Mouse (Mus musculus) heart, postnatal 0 days (tissue): ENCODE results near the gene Alpk1. TPM values are rescaled to one million over a fixed set of nuclear protein-coding genes. Genes with fewer than 3 reads are reported as not detected.

ENCODE experiments used
- ATAC-seq: fragments of 200-750 bp; cut with Nextera tagmentation; 2 replicates; pipeline ENCODE4 v1.8.0; 2017; ENCODE audit warnings: low read depth, moderate number of reproducible peaks, moderate library complexity; ENCODE audit not compliant: insufficient read depth
- DNase-seq: peaks from one replicate; pipeline ENCODE4 v3.0.0-alpha.2; 2016; ENCODE audit warnings: low spot score
- H3K27ac ChIP-seq: fragments of 300-500 bp; sonication (generic); 2 replicates; pipeline ENCODE4 v1.5.1; 2014; ENCODE audit warnings: low read depth, mild to moderate bottlenecking
- H3K27me3 ChIP-seq: fragments of 300-500 bp; sonication (generic); 2 replicates; pipeline ENCODE4 v1.6.1; 2014; ENCODE audit warnings: low read length, mixed read lengths; ENCODE audit not compliant: control insufficient read depth, insufficient read depth
- H3K36me3 ChIP-seq: fragments of 300-500 bp; sonication (generic); replicated peaks from 2 replicates; pipeline ENCODE4 v1.6.1; 2014; ENCODE audit warnings: low read length, mixed read lengths; ENCODE audit not compliant: control insufficient read depth, insufficient read depth
- H3K4me1 ChIP-seq: fragments of 300-500 bp; sonication (generic); 2 replicates; pipeline ENCODE4 v1.6.1; 2014; ENCODE audit warnings: antibody characterized with exemption; ENCODE audit not compliant: control insufficient read depth, insufficient read depth
- H3K4me2 ChIP-seq: fragments of 300-500 bp; sonication (generic); 2 replicates; pipeline ENCODE4 v1.6.1; 2014; ENCODE audit warnings: low read depth, mild to moderate bottlenecking, low read length, moderate library complexity
- H3K4me3 ChIP-seq: fragments of 300-500 bp; sonication (generic); 2 replicates; pipeline ENCODE4 v1.5.1; 2014; ENCODE audit warnings: low read depth, low read length
- H3K9ac ChIP-seq: fragments of 300-500 bp; sonication (generic); replicated peaks from 2 replicates; pipeline ENCODE4 v1.6.1; 2014; ENCODE audit warnings: low read depth, low read length, mixed read lengths
- H3K9me3 ChIP-seq: fragments of 300-500 bp; sonication (generic); replicated peaks from 2 replicates; pipeline ENCODE4 v1.6.1; 2016; ENCODE audit warnings: low read length; ENCODE audit not compliant: control insufficient read depth
- CTCF ChIP-seq: IDR thresholded peaks from 2 replicates; pipeline ENCODE4 v1.5.1; 2016; ENCODE audit warnings: antibody characterized with exemption, control low read depth, low read depth
- EP300 ChIP-seq: IDR thresholded peaks from 2 replicates; pipeline ENCODE4 v1.6.1; 2016; ENCODE audit warnings: antibody characterized with exemption, low read depth
- WGBS: fragments of 180-500 bp; shearing (Covaris S2); extraction: QIAGEN DNeasy Blood & Tissue Kit; methylation state at CpG from one replicate; pipeline ENCODE4 v1.1.7; 2014; 5-methylcytosine and 5-hydroxymethylcytosine counted together
- polyA plus RNA-seq: library from polyadenylated mRNA; unstranded; fragments of >200 nt; fragmentation: Nextera tagmentation; extraction: Ambion mirVana; gene quantifications from 2 replicates; pipeline ENCODE4 v1.2.1, GENCODE M21; 2015
- total RNA-seq: library from RNA; depleted of rRNA; stranded (reverse); fragments of >200 nt; gene quantifications from 2 replicates; pipeline ENCODE4 v1.2.3, GENCODE M21; 2014; ENCODE audit warnings: low replicate concordance; rRNA removed

Gene Alpk1
- total and polyA plus RNA-seq, 2 experiments from 2014 or later: 0.55 to 1.2 TPM

- H3K36me3 ChIP-seq: no peaks in the 10 kb centered on the region
- H3K9ac ChIP-seq: no peak overlapping the region
- H3K4me2 ChIP-seq: no peak overlapping the region
- H3K9me3 ChIP-seq: no peaks in the 10 kb centered on the region
- peaks cover 90% of the 10 kb centered on the region for H3K27me3 ChIP-seq
- H3K4me1 ChIP-seq: peaks cover 2% of the 10 kb centered on the region; the same call in 1 of the 2 replicates
- TF ChIP-seq CTCF: no peak
- DNase-seq (no peak), ATAC-seq (no peak)
- H3K4me3 ChIP-seq: no peak overlapping the region; the same call in 1 of the 2 replicates
- 5% methylated on average over 9 of the region's 9 CpGs for WGBS
- no peak overlapping the region for H3K27ac ChIP-seq
These were observed 152.4 kb downstream of the Alpk1 start for GRCm38 (mm10) chr3:127627956-127628310.

- DNase-seq: no peak
- no peaks in the 10 kb centered on the region for H3K4me1 ChIP-seq
- no peaks in the 10 kb centered on the region for H3K9me3 ChIP-seq
- H3K4me3 ChIP-seq: peak overlapping the region; percentile 9; the same call in 1 of the 2 replicates
- TF ChIP-seq CTCF: no peak
- no peak for TF ChIP-seq EP300
- WGBS: 3% methylated on average over 28 of the region's 28 CpGs
- peaks cover 86% of the 10 kb centered on the region for H3K27me3 ChIP-seq
- H3K36me3 ChIP-seq: no peaks in the 10 kb centered on the region
- no peak for ATAC-seq
- H3K27ac ChIP-seq: no peak overlapping the region
- H3K4me2 ChIP-seq: no peak overlapping the region
- H3K9ac ChIP-seq: no peak overlapping the region
These were observed 153.0 kb downstream of the Alpk1 start for GRCm38 (mm10) chr3:127627151-127627955.

- Histone ChIP-seq H3K4me1 (no peaks in the 10 kb centered on the region), H3K36me3 (no peaks in the 10 kb centered on the region), H3K4me2 (no peak overlapping the region), H3K9me3 (no peaks in the 10 kb centered on the region), H3K9ac (no peak overlapping the region), H3K4me3 (no peak overlapping the region), H3K27ac (no peak overlapping the region), H3K27me3 (peaks cover 81% of the 10 kb centered on the region)
- 12% methylated on average over 3 of the region's 3 CpGs for whole genome bisulfite sequencing
- DNase-seq (no peak), ATAC-seq (no peak)
- TF ChIP-seq CTCF (no peak), EP300 (no peak)
These were observed 153.8 kb downstream of the Alpk1 start for GRCm38 (mm10) chr3:127626524-127626923.

GRCm38 (mm10) chr3:127625701-127626399 is 154.5 kb downstream of the Alpk1 start:
- 2% methylated on average over 28 of the region's 28 CpGs for WGBS
- H3K4me3 ChIP-seq: peak overlapping the region; percentile 35
- no peaks in the 10 kb centered on the region for H3K4me1 ChIP-seq
- H3K9me3 ChIP-seq: no peaks in the 10 kb centered on the region
- no peak for DNase-seq
- no peak for ATAC-seq
- H3K36me3 ChIP-seq: no peaks in the 10 kb centered on the region
- no peak overlapping the region for H3K9ac ChIP-seq
- peaks cover 74% of the 10 kb centered on the region for H3K27me3 ChIP-seq
- H3K4me2 ChIP-seq: peak overlapping the region; percentile 58
- H3K27ac ChIP-seq: no peak overlapping the region
- TF ChIP-seq CTCF: no peak

- no peak overlapping the region for H3K9ac ChIP-seq
- no peak overlapping the region for H3K27ac ChIP-seq
- ATAC-seq: peak; percentile 72
- H3K4me3 ChIP-seq: peak overlapping the region; percentile 35
- H3K36me3 ChIP-seq: no peaks in the 10 kb centered on the region
- under 1% methylated on average over 36 of the region's 36 CpGs for WGBS
- peaks cover 69% of the 10 kb centered on the region for H3K27me3 ChIP-seq
- peak; percentile 58 for DNase-seq
- H3K9me3 ChIP-seq: no peaks in the 10 kb centered on the region
- no peaks in the 10 kb centered on the region for H3K4me1 ChIP-seq
- TF ChIP-seq CTCF: peak; percentile 77
- TF ChIP-seq EP300: no peak
- H3K4me2 ChIP-seq: peak overlapping the region; percentile 58
These were observed 155.0 kb downstream of the Alpk1 start for GRCm38 (mm10) chr3:127625296-127625695.

Other genes starting within 250 kb of the Alpk1 start
- gene Larp7, start 227.2 kb downstream of the Alpk1 start, total RNA-seq: 8.2 and 16.5 TPM in 2 replicates
- 36.5 and 41.5 TPM in 2 replicates for gene Larp7, start 227.2 kb downstream of the Alpk1 start, polyA plus RNA-seq
- gene Zgrf1, start 227.0 kb downstream of the Alpk1 start, total RNA-seq: 5.9 and 6.4 TPM in 2 replicates
- 1.9 and 2.3 TPM in 2 replicates for gene Zgrf1, start 227.0 kb downstream of the Alpk1 start, polyA plus RNA-seq
- gene Neurog2, start 147.4 kb downstream of the Alpk1 start, total RNA-seq: not detected in 2 replicates
- gene Neurog2, start 147.4 kb downstream of the Alpk1 start, polyA plus RNA-seq: not detected in 2 replicates
- 1.4 and 2.4 TPM in 2 replicates for gene Tifa, start 9.3 kb upstream of the Alpk1 start, total RNA-seq
- 2.6 and 2.9 TPM in 2 replicates for gene Tifa, start 9.3 kb upstream of the Alpk1 start, polyA plus RNA-seq
- gene Ap1ar, start 57.0 kb upstream of the Alpk1 start, total RNA-seq: 18.2 and 94.3 TPM in 2 replicates
- 16.4 and 18.0 TPM in 2 replicates for gene Ap1ar, start 57.0 kb upstream of the Alpk1 start, polyA plus RNA-seq
- 9.1 and 10.1 TPM in 2 replicates for gene Fam241a, start 115.8 kb upstream of the Alpk1 start, total RNA-seq
- 7.8 and 8.3 TPM in 2 replicates for gene Fam241a, start 115.8 kb upstream of the Alpk1 start, polyA plus RNA-seq